In genomic region chr7:87145896-87146295, GRCm38 (mm10) we compare ENCODE assay signal across 20 mouse cellular contexts.
DNase-seq lines count a peak whose midpoint lies in the region; ATAC-seq and TF ChIP-seq lines count a peak whose summit lies in the region.
"Had no signal": no experiment of that assay in that cellular context is flagged by ENCODE, and none has a peak within 500 bp of the region (broad histone marks: within the 10 kb centered on the region; RNA-seq: fewer than 3 reads in every experiment).

No protein-coding gene starts in this region.

- no peak overlapping the region for H3K4me3 ChIP-seq in kidney, adult 2 months (ENCODE audit: insufficient read depth, low read depth, low read length)
- no peak overlapping the region for H3K4me3 ChIP-seq in kidney, embryonic 16.5 days (ENCODE audit: low read length)
- no peak overlapping the region for H3K4me3 ChIP-seq in kidney, embryonic 15.5 days (replicated peaks)
- H3K4me3 ChIP-seq: embryonic facial prominence, embryonic 10.5 days; embryonic facial prominence, embryonic 12.5 days; forebrain, embryonic 13.5 days; forebrain, embryonic 15.5 days had no signal

- ATAC-seq in kidney, embryonic 16.5 days (ENCODE audit: low FRiP score, low TSS enrichment) = no peak
- no peak for ATAC-seq in kidney, embryonic 15.5 days (replicated peaks; ENCODE audit: low FRiP score)
- ATAC-seq: forebrain, embryonic 13.5 days; forebrain, embryonic 15.5 days had no signal

- H3K4me2 ChIP-seq in kidney, embryonic 16.5 days (replicated peaks; ENCODE audit: low read depth, low read length) = no peak overlapping the region
- H3K4me2 ChIP-seq in kidney, embryonic 15.5 days = no peak overlapping the region
- H3K4me2 ChIP-seq: embryonic facial prominence, embryonic 12.5 days; forebrain, embryonic 13.5 days; forebrain, embryonic 15.5 days had no signal

- 34% methylated on average over 1 of the region's 1 CpGs for WGBS in kidney, adult 2 months
- 44% methylated on average over 1 of the region's 1 CpGs for WGBS in kidney, embryonic 16.5 days
- 68% methylated on average over 1 of the region's 1 CpGs for WGBS in kidney, embryonic 15.5 days

- TF ChIP-seq CTCF in kidney, adult 2 months (conservative IDR thresholded peaks at IDR 0.05; ENCODE audit: insufficient read depth, insufficient read length, low read depth, low read length) = no peak

- no peaks in the 10 kb centered on the region for H3K9me3 ChIP-seq in kidney, embryonic 16.5 days (ENCODE audit: low read length)
- H3K9me3 ChIP-seq in kidney, embryonic 15.5 days (replicated peaks) = no peaks in the 10 kb centered on the region
- H3K9me3 ChIP-seq: embryonic facial prominence, embryonic 10.5 days; embryonic facial prominence, embryonic 12.5 days; forebrain, embryonic 13.5 days; forebrain, embryonic 15.5 days had no signal

- no peaks in the 10 kb centered on the region for H3K27me3 ChIP-seq in kidney, adult 2 months (replicated peaks; ENCODE audit: control insufficient read depth, insufficient read depth, low read length)
- H3K27me3 ChIP-seq in kidney, embryonic 16.5 days (ENCODE audit: insufficient read depth, low read length) = no peaks in the 10 kb centered on the region
- H3K27me3 ChIP-seq in kidney, embryonic 15.5 days = no peaks in the 10 kb centered on the region
- H3K27me3 ChIP-seq: embryonic facial prominence, embryonic 12.5 days; forebrain, embryonic 13.5 days; forebrain, embryonic 15.5 days had no signal

- no peak overlapping the region for H3K9ac ChIP-seq in kidney, embryonic 16.5 days (replicated peaks; ENCODE audit: low read length)
- H3K9ac ChIP-seq in kidney, embryonic 15.5 days = no peak overlapping the region
- H3K9ac ChIP-seq: embryonic facial prominence, embryonic 12.5 days; forebrain, embryonic 13.5 days; forebrain, embryonic 15.5 days had no signal

- TF ChIP-seq POLR2A in kidney, adult 2 months (IDR thresholded peaks at IDR 0.05; ENCODE audit: low read depth, low read length) = no peak

- no peaks in the 10 kb centered on the region for H3K4me1 ChIP-seq in kidney, adult 2 months (ENCODE audit: control insufficient read depth, insufficient read depth, low read length)
- H3K4me1 ChIP-seq in kidney, embryonic 16.5 days (ENCODE audit: insufficient read depth, low read length) = no peaks in the 10 kb centered on the region
- H3K4me1 ChIP-seq in kidney, embryonic 15.5 days = no peaks in the 10 kb centered on the region
- H3K4me1 ChIP-seq: embryonic facial prominence, embryonic 10.5 days; embryonic facial prominence, embryonic 12.5 days; forebrain, embryonic 13.5 days; forebrain, embryonic 15.5 days had no signal

- peak; percentile 76 for DNase-seq in kidney, adult 2 months
- peak; percentile 81 for DNase-seq in kidney, adult 9 months
- DNase-seq in kidney, postnatal 25 days = peak; percentile 29 to 64
- no peak for DNase-seq in kidney, postnatal 4 days
- peak; percentile 29 to 67 for DNase-seq in kidney, postnatal 36 days
- DNase-seq in adipocyte (ENCODE audit: low spot score) = no peak
- DNase-seq: adrenal gland, adult 8-10 months; adrenal gland, postnatal 14 days; adrenal gland, postnatal 36 days; cerebellum, adult 11-12 months; cerebellum, adult 2 months; cerebellum, adult 9-10 months; cerebellum, postnatal 10 days; cerebellum, postnatal 25 days had no signal

- H3K27ac ChIP-seq in kidney, adult 2 months (ENCODE audit: insufficient read depth, low read depth, low read length) = no peak overlapping the region
- no peak overlapping the region for H3K27ac ChIP-seq in kidney, embryonic 16.5 days (ENCODE audit: low read length)
- H3K27ac ChIP-seq in kidney, embryonic 15.5 days = no peak overlapping the region
- H3K27ac ChIP-seq: embryonic facial prominence, embryonic 10.5 days; embryonic facial prominence, embryonic 12.5 days; forebrain, embryonic 13.5 days; forebrain, embryonic 15.5 days had no signal

- H3K36me3 ChIP-seq in kidney, adult 2 months (ENCODE audit: control insufficient read depth, insufficient read depth, low read length) = no peaks in the 10 kb centered on the region
- H3K36me3 ChIP-seq in kidney, embryonic 16.5 days (ENCODE audit: insufficient read depth, low read length) = no peaks in the 10 kb centered on the region
- no peaks in the 10 kb centered on the region for H3K36me3 ChIP-seq in kidney, embryonic 15.5 days
- H3K36me3 ChIP-seq: embryonic facial prominence, embryonic 10.5 days; embryonic facial prominence, embryonic 12.5 days; forebrain, embryonic 15.5 days had no signal

Comparison
In these comparisons a context has a peak if more than half of its experiments do, and no peak if none do; other contexts are left out.
1. DNase-seq: peak in kidney, adult 2 months (single experiment), kidney, adult 9 months (single experiment), kidney, postnatal 25 days (2 of 2) and kidney, postnatal 36 days (2 of 2); none in kidney, postnatal 4 days (0 of 2) and adipocyte (single experiment).